Mouse (Mus musculus): ENCODE data around the gene Ppp1r14a.

DNA sequence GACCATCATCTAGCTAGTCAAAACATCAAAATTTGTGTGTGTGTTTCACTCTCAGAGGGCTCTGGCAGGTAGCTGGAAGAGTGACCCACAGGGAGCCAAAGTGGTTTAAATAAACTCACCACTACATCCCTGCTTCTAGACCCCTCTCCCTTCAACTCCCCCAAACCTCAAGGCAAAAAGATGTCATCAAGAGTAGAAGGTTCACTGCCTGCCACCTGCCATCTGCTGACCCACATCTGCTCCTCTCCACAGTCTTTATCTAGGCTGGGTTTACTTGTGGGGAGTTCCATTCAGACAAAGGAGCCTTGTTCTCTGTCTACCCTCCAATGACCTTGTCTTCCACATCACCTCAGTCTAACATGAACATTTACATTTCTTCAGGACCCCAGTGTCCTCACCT is 9.8 kb upstream of the Ppp1r14a start:
- no peak for TF ChIP-seq CTCF (IDR thresholded peaks at IDR 0.05; ENCODE audit: control insufficient read depth, insufficient read depth, low read length)
- no peak for TF ChIP-seq POLR2A (IDR thresholded peaks at IDR 0.05; ENCODE audit: borderline replicate concordance, control insufficient read depth, low read depth, low read length)

Data from bone marrow, adult 2 months (tissue).